Mouse (Mus musculus) forebrain, embryonic 10.5 days (tissue): ENCODE data around the gene Tm6sf2. TPM values are rescaled to one million over a fixed set of nuclear protein-coding genes. Genes with fewer than 3 reads are reported as not detected.

Experiments used
- DNase-seq: peaks from one replicate; pipeline ENCODE4 v3.0.0-alpha.2; 2017; ENCODE audit warnings: low spot score; ENCODE audit errors: extremely low spot score
- H3K27ac ChIP-seq: fragments of 300-500 bp; sonication (generic); 2 replicates; pipeline ENCODE4 v1.5.1; 2016; ENCODE audit warnings: mild to moderate bottlenecking
- H3K27me3 ChIP-seq: fragments of 300-500 bp; sonication (generic); 2 replicates; pipeline ENCODE4 v1.6.1; 2016; ENCODE audit warnings: mild to moderate bottlenecking; ENCODE audit not compliant: poor library complexity, severe bottlenecking
- H3K36me3 ChIP-seq: fragments of 300-500 bp; sonication (generic); replicated peaks from 2 replicates; pipeline ENCODE4 v1.6.1; 2016; ENCODE audit warnings: mild to moderate bottlenecking, moderate library complexity
- H3K4me1 ChIP-seq: fragments of 300-500 bp; sonication (generic); 2 replicates; pipeline ENCODE4 v1.6.1; 2016
- H3K4me3 ChIP-seq: fragments of 300-500 bp; sonication (generic); 2 replicates; pipeline ENCODE4 v1.5.1; 2016; ENCODE audit warnings: mild to moderate bottlenecking, moderate library complexity
- H3K9me3 ChIP-seq: fragments of 300-500 bp; sonication (generic); 2 replicates; pipeline ENCODE4 v1.6.1; 2016; ENCODE audit warnings: mild to moderate bottlenecking, moderate library complexity
- WGBS: fragments of 180-500 bp; shearing (Covaris S2); methylation state at CpG from one replicate; pipeline ENCODE4 v1.1.7; 2016; 5-methylcytosine and 5-hydroxymethylcytosine counted together
- polyA plus RNA-seq: library from polyadenylated mRNA; unstranded; fragments of >200 nt; fragmentation: Nextera tagmentation; extraction: Ambion mirVana; gene quantifications from 2 replicates; pipeline ENCODE4 v1.2.1, GENCODE M21; 2016

Tm6sf2 gene
- polyA plus RNA-seq, 1 experiment from 2014 or later: 0.35 TPM

DNA sequence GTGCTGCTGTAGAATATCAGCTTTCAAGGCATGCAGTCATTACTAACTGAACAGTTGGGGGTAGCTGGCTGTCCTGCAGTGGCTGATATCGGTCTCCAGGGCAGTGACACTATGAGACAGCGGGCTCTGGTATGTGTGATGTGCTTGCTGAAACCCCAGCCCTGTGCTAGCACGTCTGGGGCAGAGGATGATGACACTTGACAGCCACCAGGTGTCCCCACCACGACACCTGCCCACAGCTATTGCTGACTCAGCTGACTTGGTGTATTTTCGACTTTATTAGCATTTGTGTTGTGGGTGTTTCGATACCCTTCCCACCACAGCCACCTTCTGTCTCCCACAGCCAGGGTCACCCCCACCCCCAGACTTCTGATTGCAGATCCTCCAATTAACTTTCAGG is 31.8 kb downstream of the Tm6sf2 start:
- DNase-seq: no peak
- Histone ChIP-seq H3K27me3 (peaks cover 21% of the 10 kb centered on the region), H3K4me1 (no peaks in the 10 kb centered on the region), H3K27ac (no peak overlapping the region), H3K36me3 (no peaks in the 10 kb centered on the region; the same call in 1 of the 2 replicates), H3K9me3 (no peaks in the 10 kb centered on the region), H3K4me3 (no peak overlapping the region)
- WGBS: 30% methylated on average over 6 of the region's 6 CpGs

- H3K27me3 ChIP-seq: peaks cover 25% of the 10 kb centered on the region
- H3K4me1 ChIP-seq: no peaks in the 10 kb centered on the region
- no peak overlapping the region for H3K4me3 ChIP-seq
- DNase-seq: no peak
- no peak overlapping the region for H3K27ac ChIP-seq
- H3K36me3 ChIP-seq: peaks cover 2% of the 10 kb centered on the region; the same call in 1 of the 2 replicates
- H3K9me3 ChIP-seq: no peaks in the 10 kb centered on the region
- WGBS: 81% methylated on average over 7 of the region's 7 CpGs
Observed at GRCm38 (mm10) chr8:70104922-70105321, 32.2 kb downstream of the Tm6sf2 start.

DNA sequence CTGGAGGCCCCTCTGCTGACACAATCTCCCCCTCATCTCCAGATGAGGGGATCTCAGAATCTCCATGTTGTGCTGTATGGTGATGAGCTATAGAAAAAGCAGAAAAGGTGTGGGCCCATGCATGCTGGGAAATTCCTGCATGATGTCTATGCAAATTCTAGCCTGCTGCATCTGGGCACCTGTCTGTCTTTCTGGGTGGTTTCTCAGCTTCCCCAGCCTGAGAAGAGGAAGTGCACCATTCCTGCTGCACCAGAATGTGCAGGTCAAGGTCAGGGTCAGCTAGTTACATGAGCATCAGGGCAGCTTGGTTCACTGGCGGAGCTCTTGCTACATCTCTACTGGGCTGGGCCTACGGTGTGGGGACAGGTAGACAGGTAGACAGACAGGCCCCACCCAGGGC is 37.7 kb downstream of the Tm6sf2 start:
- WGBS: 100% methylated on average over 2 of the region's 2 CpGs
- H3K27me3 ChIP-seq: peaks cover 81% of the 10 kb centered on the region
- no peaks in the 10 kb centered on the region for H3K9me3 ChIP-seq
- no peak overlapping the region for H3K27ac ChIP-seq
- no peak overlapping the region for H3K4me3 ChIP-seq
- peaks cover 14% of the 10 kb centered on the region for H3K4me1 ChIP-seq
- H3K36me3 ChIP-seq: peaks cover 14% of the 10 kb centered on the region; the same call in 1 of the 2 replicates
- DNase-seq: no peak

DNA sequence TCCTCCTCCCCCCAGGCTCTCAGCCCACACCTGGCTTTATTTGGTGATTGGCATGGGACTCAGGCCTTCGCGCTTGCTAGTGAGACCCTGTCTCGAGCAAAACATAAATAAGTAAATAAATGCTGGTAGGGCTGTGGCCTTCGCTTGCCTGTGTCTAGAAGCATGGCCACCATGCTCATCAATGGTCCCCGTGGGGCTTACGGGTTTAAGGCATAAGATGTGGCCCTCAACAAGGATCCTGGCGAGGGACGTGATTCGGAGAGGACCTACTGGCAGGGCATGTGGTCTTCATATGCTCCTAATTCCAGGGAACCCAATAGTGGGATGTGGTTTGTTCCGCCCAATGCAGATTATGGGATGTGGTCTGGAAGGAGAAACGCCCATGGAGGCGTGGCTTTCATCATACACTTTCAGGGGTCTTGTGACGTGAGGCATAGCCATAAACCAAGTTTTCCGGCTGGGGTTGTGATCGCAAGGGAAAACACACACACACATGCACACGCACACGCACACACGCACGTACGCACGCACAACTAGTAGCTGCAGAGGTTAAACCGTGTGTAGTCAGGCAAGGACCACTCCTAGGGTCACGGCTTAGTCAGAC is 38.6 kb downstream of the Tm6sf2 start:
- H3K4me1 ChIP-seq: peaks cover 14% of the 10 kb centered on the region
- DNase-seq: no peak
- peaks cover 89% of the 10 kb centered on the region for H3K27me3 ChIP-seq
- 0 out of 2 replicates have a peak overlapping the region, but pooled peaks have one; percentile 18 for H3K4me3 ChIP-seq
- H3K27ac ChIP-seq: no peak overlapping the region
- 54% methylated on average over 23 of the region's 23 CpGs for WGBS
- H3K36me3 ChIP-seq: peaks cover 14% of the 10 kb centered on the region; the same call in 1 of the 2 replicates
- no peaks in the 10 kb centered on the region for H3K9me3 ChIP-seq

DNA sequence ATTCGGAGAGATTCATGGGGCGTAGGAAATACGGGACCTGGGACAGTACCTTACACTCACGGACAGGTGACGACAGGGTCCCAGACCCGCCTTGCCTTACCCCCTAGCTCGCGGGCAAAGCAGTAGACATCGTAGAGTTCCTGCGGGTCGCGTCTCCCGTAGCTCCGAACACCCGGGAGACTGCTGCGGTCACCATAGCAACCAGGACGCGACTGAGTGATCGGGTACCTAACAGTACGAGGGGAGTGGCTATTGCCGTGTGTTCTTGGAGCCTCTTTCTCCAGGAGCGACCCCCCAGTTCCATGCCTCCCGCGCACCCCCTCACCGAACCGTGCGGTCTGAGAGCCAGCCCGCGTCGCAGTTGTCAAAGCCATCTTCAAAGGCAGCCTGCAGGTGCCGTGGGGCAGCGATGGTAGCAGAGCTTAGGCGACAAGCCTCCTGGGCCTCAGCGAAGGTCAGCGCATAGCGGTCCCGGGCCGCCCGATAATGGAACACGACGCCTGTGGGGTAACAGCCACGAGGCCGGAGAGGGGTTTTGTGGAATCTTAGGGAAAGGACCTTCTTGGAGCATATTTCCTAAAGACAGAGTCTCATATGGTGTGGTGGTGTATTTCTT is 39.8 kb downstream of the Tm6sf2 start:
- Histone ChIP-seq H3K9me3 (no peaks in the 10 kb centered on the region), H3K27ac (no peak overlapping the region), H3K4me3 (peak overlapping the region; percentile 22), H3K27me3 (peaks cover 97% of the 10 kb centered on the region), H3K36me3 (peaks cover 14% of the 10 kb centered on the region; the same call in 1 of the 2 replicates), H3K4me1 (peaks cover 14% of the 10 kb centered on the region)
- WGBS: 7% methylated on average over 43 of the region's 43 CpGs
- DNase-seq: no peak

- H3K9me3 ChIP-seq: no peaks in the 10 kb centered on the region
- 19% methylated on average over 6 of the region's 6 CpGs for WGBS
- H3K36me3 ChIP-seq: peaks cover 14% of the 10 kb centered on the region; the same call in 1 of the 2 replicates
- no peak for DNase-seq
- H3K4me3 ChIP-seq: no peak overlapping the region
- H3K27me3 ChIP-seq: peaks cover 100% of the 10 kb centered on the region
- H3K4me1 ChIP-seq: peaks cover 31% of the 10 kb centered on the region
- no peak overlapping the region for H3K27ac ChIP-seq
Observed at GRCm38 (mm10) chr8:70114488-70114887, 41.8 kb downstream of the Tm6sf2 start.

DNA sequence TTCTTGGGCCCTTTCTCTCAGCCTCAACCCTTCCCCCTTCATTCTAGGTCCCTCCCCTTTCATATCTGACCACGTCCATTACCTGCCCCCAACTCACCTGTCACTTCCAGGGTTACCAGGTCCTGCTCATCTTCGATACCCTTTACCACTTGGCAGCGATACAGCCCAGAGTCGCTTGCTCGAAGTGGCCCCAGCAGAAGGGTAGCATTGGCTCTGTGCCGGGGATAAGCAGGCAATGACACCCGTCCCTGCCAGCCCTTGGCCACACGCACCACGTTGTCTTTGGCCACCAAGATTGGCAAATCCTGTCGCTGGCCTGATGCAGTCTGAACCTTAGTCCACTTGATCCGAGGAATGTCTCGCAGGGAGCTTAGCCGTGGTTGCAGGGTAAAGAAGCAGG is 42.2 kb downstream of the Tm6sf2 start:
- no peak overlapping the region for H3K27ac ChIP-seq
- DNase-seq: no peak
- peaks cover 100% of the 10 kb centered on the region for H3K27me3 ChIP-seq
- H3K36me3 ChIP-seq: peaks cover 12% of the 10 kb centered on the region; the same call in 1 of the 2 replicates
- H3K9me3 ChIP-seq: no peaks in the 10 kb centered on the region
- WGBS: 72% methylated on average over 13 of the region's 13 CpGs
- H3K4me3 ChIP-seq: no peak overlapping the region
- peaks cover 35% of the 10 kb centered on the region for H3K4me1 ChIP-seq

GRCm38 (mm10) chr8:70117611-70118010 is 44.9 kb downstream of the Tm6sf2 start:
- Histone ChIP-seq H3K36me3 (peaks cover 4% of the 10 kb centered on the region; the same call in 1 of the 2 replicates), H3K9me3 (no peaks in the 10 kb centered on the region), H3K4me1 (peaks cover 36% of the 10 kb centered on the region), H3K4me3 (no peak overlapping the region), H3K27me3 (peaks cover 97% of the 10 kb centered on the region), H3K27ac (no peak overlapping the region)
- 9% methylated on average over 9 of the region's 9 CpGs for WGBS
- peak; percentile 33 for DNase-seq

DNA sequence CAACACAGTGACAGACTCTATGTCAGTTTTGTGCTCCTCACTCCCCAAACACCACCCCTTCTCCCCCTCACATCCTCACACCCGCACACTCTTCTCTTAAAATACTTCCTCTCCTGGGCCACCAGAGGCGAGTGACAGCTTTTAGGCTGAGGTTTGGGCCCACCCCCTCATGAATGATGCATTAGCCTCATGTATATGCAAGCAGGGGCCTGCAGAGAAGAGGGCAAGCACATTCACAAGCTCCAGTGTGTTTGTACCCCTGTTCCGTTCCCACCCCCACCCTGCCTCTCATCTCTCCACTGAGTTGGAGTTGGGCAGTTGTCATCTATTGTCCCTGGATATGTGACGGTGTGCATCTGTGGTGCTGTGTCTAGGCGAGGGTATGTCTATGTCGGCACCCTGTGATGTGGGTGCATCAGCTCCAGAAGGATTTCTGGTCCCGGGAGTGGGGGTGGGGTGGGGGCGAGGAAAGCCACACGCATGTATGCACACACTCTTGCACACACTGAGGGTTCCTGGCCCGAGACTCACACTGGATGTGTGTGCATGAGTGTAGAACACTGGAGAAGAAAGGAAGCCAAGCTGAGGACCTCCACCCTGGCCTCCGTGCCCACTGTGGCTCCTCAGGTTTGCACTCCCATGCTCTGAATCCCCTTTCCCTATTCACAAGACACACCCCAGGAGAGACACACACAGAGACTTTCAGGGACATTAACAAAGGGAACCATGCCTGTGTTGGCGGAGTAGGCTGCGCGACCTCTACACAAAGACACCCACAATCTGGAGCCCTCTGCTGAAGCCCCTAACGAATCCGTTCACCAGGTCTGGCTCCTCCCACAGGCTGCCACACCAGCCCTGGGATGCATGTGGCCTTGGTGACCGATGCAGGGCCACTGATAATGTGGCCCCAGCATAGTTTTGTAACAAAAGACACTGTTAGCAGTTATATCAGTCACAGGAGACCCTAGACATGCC is 46.3 kb downstream of the Tm6sf2 start:
- peak overlapping the region; percentile 87 for H3K27ac ChIP-seq
- H3K36me3 ChIP-seq: peaks cover 4% of the 10 kb centered on the region; the same call in 1 of the 2 replicates
- H3K4me1 ChIP-seq: peaks cover 33% of the 10 kb centered on the region
- peak overlapping the region; percentile 60 for H3K4me3 ChIP-seq
- 6% methylated on average over 17 of the region's 17 CpGs for WGBS
- peak; percentile 41 for DNase-seq
- no peaks in the 10 kb centered on the region for H3K9me3 ChIP-seq
- H3K27me3 ChIP-seq: peaks cover 84% of the 10 kb centered on the region

GRCm38 (mm10) chr8:70120667-70121066 is 47.9 kb downstream of the Tm6sf2 start, which contains the start of gene Ncan:
Gene Ncan, minus strand, starts transcription at chr8:70120873.
- H3K27me3 ChIP-seq: peaks cover 68% of the 10 kb centered on the region
- H3K36me3 ChIP-seq: no peaks in the 10 kb centered on the region
- 3% methylated on average over 19 of the region's 19 CpGs for WGBS
- no peaks in the 10 kb centered on the region for H3K9me3 ChIP-seq
- peak; percentile 87 for DNase-seq
- peak within 1 kb of the TSS; percentile 87 for H3K27ac ChIP-seq
- peaks cover 33% of the 10 kb centered on the region for H3K4me1 ChIP-seq
- H3K4me3 ChIP-seq: peak within 1 kb of the TSS; percentile 60

DNA sequence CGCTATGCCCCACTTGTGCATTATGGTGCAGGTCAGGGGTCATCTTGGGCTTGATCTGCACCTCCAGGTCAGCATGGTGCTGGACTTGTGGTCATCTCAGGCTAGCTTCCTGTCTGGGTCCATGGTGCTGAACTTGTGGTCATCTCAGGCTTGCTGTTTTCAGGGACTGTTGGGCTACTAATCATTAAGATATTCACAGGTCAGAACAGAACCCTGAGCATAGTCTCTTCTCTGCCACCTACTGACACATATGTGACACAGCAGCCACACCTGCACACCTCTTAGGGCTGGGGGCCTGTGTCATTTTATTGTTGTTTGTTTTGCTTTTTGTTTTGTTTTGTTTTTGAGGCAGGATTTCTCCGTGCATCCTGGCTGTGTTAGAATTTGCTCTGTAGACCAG is 50.1 kb downstream of the Tm6sf2 start:
- peaks cover 46% of the 10 kb centered on the region for H3K27me3 ChIP-seq
- 51% methylated on average over 2 of the region's 2 CpGs for WGBS
- H3K36me3 ChIP-seq: no peaks in the 10 kb centered on the region
- H3K4me3 ChIP-seq: no peak overlapping the region
- no peaks in the 10 kb centered on the region for H3K9me3 ChIP-seq
- H3K27ac ChIP-seq: no peak overlapping the region
- DNase-seq: no peak
- peaks cover 30% of the 10 kb centered on the region for H3K4me1 ChIP-seq

GRCm38 (mm10) chr8:70124992-70125391 is 52.3 kb downstream of the Tm6sf2 start:
- no peaks in the 10 kb centered on the region for H3K9me3 ChIP-seq
- H3K36me3 ChIP-seq: no peaks in the 10 kb centered on the region
- no peak for DNase-seq
- H3K4me1 ChIP-seq: peaks cover 17% of the 10 kb centered on the region
- H3K27me3 ChIP-seq: peaks cover 24% of the 10 kb centered on the region
- WGBS: 70% methylated on average over 8 of the region's 8 CpGs
- no peak overlapping the region for H3K27ac ChIP-seq
- no peak overlapping the region for H3K4me3 ChIP-seq
